10 mouse cellular contexts compared by ENCODE assay signal in the genomic region with DNA sequence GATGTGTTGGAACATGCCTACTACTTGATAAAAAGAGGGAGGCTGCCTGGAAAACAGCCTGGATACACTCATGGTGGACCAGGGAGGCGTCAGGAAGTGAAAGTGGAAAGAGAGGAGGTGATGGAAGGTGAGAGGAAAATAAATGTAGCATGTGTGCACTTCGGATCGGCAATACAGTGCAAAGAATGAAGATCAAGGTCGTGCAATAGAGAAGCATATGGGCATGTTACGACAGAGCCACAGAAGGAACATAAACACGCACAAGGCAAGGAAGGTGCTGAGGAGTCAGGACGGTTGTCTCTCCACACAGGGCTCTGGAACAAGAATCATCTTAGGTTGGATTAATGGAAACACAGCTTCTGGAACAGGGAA. TPM values are rescaled to one million over a fixed set of nuclear protein-coding genes. Genes with fewer than 3 reads are reported as not detected.
DNase-seq lines count a peak whose midpoint lies in the region; ATAC-seq and TF ChIP-seq lines count a peak whose summit lies in the region.
"Had no signal": no experiment of that assay in that cellular context is flagged by ENCODE, and none has a peak within 500 bp of the region (broad histone marks: within the 10 kb centered on the region; RNA-seq: fewer than 3 reads in every experiment).

No protein-coding gene starts in this region.

- H3K27ac ChIP-seq in heart, embryonic 15.5 days, result peak overlapping the region; percentile 100
- H3K27ac ChIP-seq in limb, embryonic 10.5 days, result peak overlapping the region; percentile 99
- H3K27ac ChIP-seq in stomach, postnatal 0 days (replicated peaks), result peak overlapping the region; percentile 100

- WGBS in heart, embryonic 15.5 days, result 14% methylated on average over 7 of the region's 7 CpGs
- WGBS in limb, embryonic 10.5 days, result 26% methylated on average over 7 of the region's 7 CpGs
- WGBS in stomach, postnatal 0 days, result 14% methylated on average over 7 of the region's 7 CpGs

- no peak for TF ChIP-seq EP300 in stomach, postnatal 0 days (optimal IDR thresholded peaks at IDR 0.05)

- H3K4me2 ChIP-seq in heart, embryonic 15.5 days, result peak overlapping the region; percentile 56
- H3K4me2 ChIP-seq in stomach, postnatal 0 days (replicated peaks; ENCODE audit: low read depth), result peak overlapping the region; percentile 42

- H3K9ac ChIP-seq in heart, embryonic 15.5 days, result peak overlapping the region; percentile 35; the same call in 1 of the 2 replicates
- H3K9ac ChIP-seq in stomach, postnatal 0 days (ENCODE audit: low read length), result peak overlapping the region; percentile 45

- H3K9me3 ChIP-seq in heart, embryonic 15.5 days (replicated peaks), result no peaks in the 10 kb centered on the region
- no peaks in the 10 kb centered on the region for H3K9me3 ChIP-seq in limb, embryonic 10.5 days (replicated peaks)
- H3K9me3 ChIP-seq in stomach, postnatal 0 days (ENCODE audit: control insufficient read depth, low read length), result no peaks in the 10 kb centered on the region

- no peaks in the 10 kb centered on the region for H3K27me3 ChIP-seq in heart, embryonic 15.5 days
- no peaks in the 10 kb centered on the region for H3K27me3 ChIP-seq in limb, embryonic 10.5 days (ENCODE audit: low read depth, poor library complexity, severe bottlenecking)
- no peaks in the 10 kb centered on the region for H3K27me3 ChIP-seq in stomach, postnatal 0 days (ENCODE audit: control insufficient read depth, insufficient read depth, low read length)

- no peak for TF ChIP-seq CTCF in stomach, postnatal 0 days (IDR thresholded peaks at IDR 0.05; ENCODE audit: low read depth)

- peaks cover 28% of the 10 kb centered on the region for H3K4me1 ChIP-seq in heart, embryonic 15.5 days (replicated peaks)
- peaks cover 37% of the 10 kb centered on the region for H3K4me1 ChIP-seq in limb, embryonic 10.5 days
- H3K4me1 ChIP-seq in stomach, postnatal 0 days (replicated peaks; ENCODE audit: control insufficient read depth, insufficient read depth), result peaks cover 5% of the 10 kb centered on the region; the same call in 1 of the 2 replicates

- H3K4me3 ChIP-seq in heart, embryonic 15.5 days, result peak overlapping the region; percentile 32
- peak overlapping the region; percentile 24; the same call in 1 of the 2 replicates for H3K4me3 ChIP-seq in limb, embryonic 10.5 days
- H3K4me3 ChIP-seq in stomach, postnatal 0 days (ENCODE audit: low read depth, low read length), result peak overlapping the region; percentile 25

- H3K36me3 ChIP-seq in heart, embryonic 15.5 days, result no peaks in the 10 kb centered on the region
- H3K36me3 ChIP-seq in limb, embryonic 10.5 days, result 0 out of 2 replicates have a peak, but pooled peaks cover 2% of the 10 kb centered on the region
- no peaks in the 10 kb centered on the region for H3K36me3 ChIP-seq in stomach, postnatal 0 days (ENCODE audit: control insufficient read depth, insufficient read depth, low read length)

- no peak for DNase-seq in heart, adult 18-20 months
- DNase-seq in urinary bladder, postnatal 14 days (ENCODE audit: low spot score), result peak; percentile 27
- no peak for DNase-seq in urinary bladder, postnatal 25 days (ENCODE audit: low spot score)
- DNase-seq in limb, embryonic 10.5 days (ENCODE audit: low spot score), result peak; percentile 47
- peak; percentile 37 for DNase-seq in stomach, postnatal 0 days (ENCODE audit: low spot score)
- DNase-seq in right cerebral cortex, adult 18-20 months, result no peak
- DNase-seq: gastrocnemius, postnatal 36 days; right cerebral cortex, postnatal 4 days had no signal

- ATAC-seq in heart, embryonic 15.5 days (replicated peaks; ENCODE audit: insufficient number of reproducible peaks, insufficient read depth, low FRiP score, low read depth), result no peak
- no peak for ATAC-seq in stomach, postnatal 0 days (ENCODE audit: low FRiP score, low TSS enrichment)
- ATAC-seq in erythroid progenitor cell, adult 5-6 weeks (replicated peaks; ENCODE audit: low FRiP score, poor library complexity, severe bottlenecking), result no peak

RNA-seq across cellular contexts. Expression of a gene that starts 59.9 kb away (rescaled TPM):
- 16.5 and 20.4 TPM in 2 replicates for polyA plus RNA-seq in heart, embryonic 15.5 days (2015; fragmentation: Nextera tagmentation; extraction: Ambion mirVana)
- total RNA-seq in heart, adult 18-20 months (2021), result 10 to 100 TPM; 31.3 to 34.9 TPM
- 42.1 and 46.6 TPM in 2 replicates for polyA plus RNA-seq in limb, embryonic 10.5 days (2016; fragmentation: Nextera tagmentation; extraction: Ambion mirVana)
- polyA plus RNA-seq in stomach, postnatal 0 days (2015; fragmentation: Nextera tagmentation; extraction: Ambion mirVana), result 8.7 and 9.7 TPM in 2 replicates
- 65.8 and 102 TPM in 2 replicates for total RNA-seq in erythroid progenitor cell, adult 5-6 weeks (2015; ENCODE audit: low replicate concordance)
- 42.9 and 69.1 TPM in 2 replicates for total RNA-seq in erythroid progenitor cell, adult 5-6 weeks (2017; ENCODE audit: low replicate concordance)

Comparison
In these comparisons a context has a peak if more than half of its experiments do, and no peak if none do; other contexts are left out.
1. DNase-seq: peak in urinary bladder, postnatal 14 days (single experiment), limb, embryonic 10.5 days (single experiment) and stomach, postnatal 0 days (single experiment); none in heart, adult 18-20 months (0 of 2), urinary bladder, postnatal 25 days (single experiment) and right cerebral cortex, adult 18-20 months (single experiment).
2. Peak in every context shown above with its lines, with median percentiles within 50 percentile points of each other: H3K27ac ChIP-seq and H3K4me3 ChIP-seq.